In genomic region chr10:24150086-24150485, GRCm38 (mm10) we compare ENCODE assay signal across 8 mouse cellular contexts. TPM values are rescaled to one million over a fixed set of nuclear protein-coding genes. Genes with fewer than 3 reads are reported as not detected.
DNase-seq lines count a peak whose midpoint lies in the region; ATAC-seq and TF ChIP-seq lines count a peak whose summit lies in the region.

No protein-coding gene starts in this region.

- no peak for TF ChIP-seq CTCF in lung, postnatal 0 days (IDR thresholded peaks at IDR 0.05)

- 0 out of 2 replicates have a peak, but pooled peaks cover 4% of the 10 kb centered on the region for H3K4me1 ChIP-seq in lung, postnatal 0 days (ENCODE audit: insufficient read depth, low read depth, low read length)
- H3K4me1 ChIP-seq in hindbrain, embryonic 12.5 days: peaks cover 11% of the 10 kb centered on the region
- H3K4me1 ChIP-seq in limb, embryonic 13.5 days: peaks cover 8% of the 10 kb centered on the region
- 0 out of 2 replicates have a peak, but pooled peaks cover 6% of the 10 kb centered on the region for H3K4me1 ChIP-seq in stomach, embryonic 15.5 days

- no peaks in the 10 kb centered on the region for H3K27me3 ChIP-seq in lung, postnatal 0 days (replicated peaks; ENCODE audit: insufficient read depth, low read length)
- H3K27me3 ChIP-seq in hindbrain, embryonic 12.5 days: no peaks in the 10 kb centered on the region
- no peaks in the 10 kb centered on the region for H3K27me3 ChIP-seq in limb, embryonic 13.5 days
- no peaks in the 10 kb centered on the region for H3K27me3 ChIP-seq in stomach, embryonic 15.5 days (replicated peaks)

- TF ChIP-seq EP300 in lung, postnatal 0 days (IDR thresholded peaks at IDR 0.05): no peak

- no peak overlapping the region for H3K27ac ChIP-seq in lung, postnatal 0 days (ENCODE audit: low read length)
- H3K27ac ChIP-seq in hindbrain, embryonic 12.5 days: no peak overlapping the region
- H3K27ac ChIP-seq in limb, embryonic 13.5 days: no peak overlapping the region
- no peak overlapping the region for H3K27ac ChIP-seq in stomach, embryonic 15.5 days

- H3K36me3 ChIP-seq in lung, postnatal 0 days (ENCODE audit: insufficient read depth, low read length): no peaks in the 10 kb centered on the region
- peaks cover 5% of the 10 kb centered on the region; the same call in 1 of the 2 replicates for H3K36me3 ChIP-seq in hindbrain, embryonic 12.5 days
- H3K36me3 ChIP-seq in limb, embryonic 13.5 days: peaks cover under 1% of the 10 kb centered on the region; the same call in 1 of the 2 replicates
- H3K36me3 ChIP-seq in stomach, embryonic 15.5 days: no peaks in the 10 kb centered on the region

- no peak for DNase-seq in lung, postnatal 0 days (ENCODE audit: low spot score)
- no peak for DNase-seq in lung, postnatal 10 days
- DNase-seq in left cerebral cortex, postnatal 25 days (ENCODE audit: low spot score in 2 of 2): no peak
- DNase-seq in layer of hippocampus, adult 9-10 months (ENCODE audit: low spot score): no peak

- 28% methylated on average over 7 of the region's 7 CpGs for WGBS in lung, postnatal 0 days
- WGBS in hindbrain, embryonic 12.5 days: 48% methylated on average over 7 of the region's 7 CpGs
- 38% methylated on average over 7 of the region's 7 CpGs for WGBS in limb, embryonic 13.5 days
- 41% methylated on average over 7 of the region's 7 CpGs for WGBS in stomach, embryonic 15.5 days

- no peak overlapping the region; the same call in 1 of the 2 replicates for H3K9ac ChIP-seq in lung, postnatal 0 days (replicated peaks; ENCODE audit: low read depth)
- H3K9ac ChIP-seq in hindbrain, embryonic 12.5 days: peak overlapping the region; percentile 45; the same call in 1 of the 2 replicates
- 0 out of 2 replicates have a peak overlapping the region, but pooled peaks have one; percentile 13 for H3K9ac ChIP-seq in limb, embryonic 13.5 days
- no peak overlapping the region for H3K9ac ChIP-seq in stomach, embryonic 15.5 days

- intact Hi-C loops in left cerebral cortex, postnatal 25 days (cut with DNase I): no loop called here

- peak overlapping the region; percentile 59 for H3K4me2 ChIP-seq in lung, postnatal 0 days (replicated peaks; ENCODE audit: low read depth, low read length)
- peak overlapping the region; percentile 58 for H3K4me2 ChIP-seq in hindbrain, embryonic 12.5 days (replicated peaks)
- H3K4me2 ChIP-seq in limb, embryonic 13.5 days (replicated peaks): peak overlapping the region; percentile 66
- peak overlapping the region; percentile 50 for H3K4me2 ChIP-seq in stomach, embryonic 15.5 days

- H3K9me3 ChIP-seq in lung, postnatal 0 days (ENCODE audit: low read length): no peaks in the 10 kb centered on the region
- no peaks in the 10 kb centered on the region for H3K9me3 ChIP-seq in hindbrain, embryonic 12.5 days (replicated peaks)
- no peaks in the 10 kb centered on the region for H3K9me3 ChIP-seq in limb, embryonic 13.5 days
- H3K9me3 ChIP-seq in stomach, embryonic 15.5 days: no peaks in the 10 kb centered on the region

- peak overlapping the region; percentile 63 for H3K4me3 ChIP-seq in lung, postnatal 0 days (ENCODE audit: low read depth, low read length)
- peak overlapping the region; percentile 84 for H3K4me3 ChIP-seq in hindbrain, embryonic 12.5 days
- H3K4me3 ChIP-seq in limb, embryonic 13.5 days: peak overlapping the region; percentile 81
- H3K4me3 ChIP-seq in stomach, embryonic 15.5 days (replicated peaks): peak overlapping the region; percentile 83

- ATAC-seq in lung, postnatal 0 days: no peak
- no peak for ATAC-seq in hindbrain, embryonic 12.5 days (ENCODE audit: low FRiP score)
- no peak for ATAC-seq in limb, embryonic 13.5 days (ENCODE audit: low FRiP score, low read depth)
- no peak for ATAC-seq in stomach, embryonic 15.5 days (ENCODE audit: insufficient read depth, low FRiP score, low read depth)
- no peak for ATAC-seq in CD4-positive, CD25-positive, alpha-beta regulatory T cell, adult 4 months

RNA-seq across cellular contexts. Expression of gene Stx7, which starts 1.0 kb away (rescaled TPM):
- 128 and 141 TPM in 2 replicates for polyA plus RNA-seq in lung, postnatal 0 days (2015; fragmentation: Nextera tagmentation; extraction: Ambion mirVana)
- polyA plus RNA-seq in hindbrain, embryonic 12.5 days (2016; fragmentation: Nextera tagmentation; extraction: Ambion mirVana): 149 and 158 TPM in 2 replicates
- 71.5 and 73.7 TPM in 2 replicates for polyA plus RNA-seq in limb, embryonic 13.5 days (2015; fragmentation: Nextera tagmentation; extraction: Ambion mirVana)
- 87.8 and 91.1 TPM in 2 replicates for polyA plus RNA-seq in stomach, embryonic 15.5 days (2015; fragmentation: Nextera tagmentation; extraction: Ambion mirVana)
- total RNA-seq in left cerebral cortex, postnatal 25 days (2021): 100 to 1,000 TPM; 128 to 129 TPM
- 10 to 100 TPM; 21.2 to 25.6 TPM for polyA plus RNA-seq in CD4-positive, CD25-positive, alpha-beta regulatory T cell, adult 4 months (2017; shearing (Covaris generic))

RNA-seq across cellular contexts. Expression of gene Taar9, which starts 40.8 kb away (rescaled TPM):
- not detected in 2 replicates for polyA plus RNA-seq in lung, postnatal 0 days (2015; fragmentation: Nextera tagmentation; extraction: Ambion mirVana)
- not detected in 2 replicates for polyA plus RNA-seq in hindbrain, embryonic 12.5 days (2016; fragmentation: Nextera tagmentation; extraction: Ambion mirVana)
- polyA plus RNA-seq in limb, embryonic 13.5 days (2015; fragmentation: Nextera tagmentation; extraction: Ambion mirVana): not detected in 2 replicates
- polyA plus RNA-seq in stomach, embryonic 15.5 days (2015; fragmentation: Nextera tagmentation; extraction: Ambion mirVana): 0.13 TPM in 1 of 2 replicates, not detected in the other
- total RNA-seq in left cerebral cortex, postnatal 25 days (2021): not detected
- not detected for polyA plus RNA-seq in CD4-positive, CD25-positive, alpha-beta regulatory T cell, adult 4 months (2017; shearing (Covaris generic))

RNA-seq across cellular contexts. Expression of gene Taar8c, which starts 48.4 kb away (rescaled TPM):
- not detected in 2 replicates for polyA plus RNA-seq in lung, postnatal 0 days (2015; fragmentation: Nextera tagmentation; extraction: Ambion mirVana)
- not detected in 2 replicates for polyA plus RNA-seq in hindbrain, embryonic 12.5 days (2016; fragmentation: Nextera tagmentation; extraction: Ambion mirVana)
- not detected in 2 replicates for polyA plus RNA-seq in limb, embryonic 13.5 days (2015; fragmentation: Nextera tagmentation; extraction: Ambion mirVana)
- polyA plus RNA-seq in stomach, embryonic 15.5 days (2015; fragmentation: Nextera tagmentation; extraction: Ambion mirVana): not detected in 2 replicates
- not detected for total RNA-seq in left cerebral cortex, postnatal 25 days (2021)
- polyA plus RNA-seq in CD4-positive, CD25-positive, alpha-beta regulatory T cell, adult 4 months (2017; shearing (Covaris generic)): not detected

RNA-seq across cellular contexts. Expression of gene Taar8b, which starts 58.0 kb away (rescaled TPM):
- not detected in 2 replicates for polyA plus RNA-seq in lung, postnatal 0 days (2015; fragmentation: Nextera tagmentation; extraction: Ambion mirVana)
- not detected in 2 replicates for polyA plus RNA-seq in hindbrain, embryonic 12.5 days (2016; fragmentation: Nextera tagmentation; extraction: Ambion mirVana)
- not detected in 2 replicates for polyA plus RNA-seq in limb, embryonic 13.5 days (2015; fragmentation: Nextera tagmentation; extraction: Ambion mirVana)
- not detected in 2 replicates for polyA plus RNA-seq in stomach, embryonic 15.5 days (2015; fragmentation: Nextera tagmentation; extraction: Ambion mirVana)
- total RNA-seq in left cerebral cortex, postnatal 25 days (2021): not detected
- polyA plus RNA-seq in CD4-positive, CD25-positive, alpha-beta regulatory T cell, adult 4 months (2017; shearing (Covaris generic)): not detected

Comparison
In these comparisons a context has a peak if more than half of its experiments do, and no peak if none do; other contexts are left out.
1. H3K9ac ChIP-seq: peak in hindbrain, embryonic 12.5 days (single experiment) and limb, embryonic 13.5 days (single experiment); none in lung, postnatal 0 days (single experiment) and stomach, embryonic 15.5 days (single experiment).
2. Peak in every context shown above with its lines, with median percentiles within 50 percentile points of each other: H3K4me2 ChIP-seq and H3K4me3 ChIP-seq.